Mouse (Mus musculus) c-Kit-positive CD71-positive TER-119-negative erythroid progenitor cells, embryonic 14.5 days (primary cell): Measurements from ENCODE around the gene Ctnnal1.

Source experiments
- DNase-seq: peaks from one replicate; pipeline ENCODE4 v3.0.0-alpha.2; 2013; ENCODE audit warnings: low read depth

Gene Ctnnal1

DNA sequence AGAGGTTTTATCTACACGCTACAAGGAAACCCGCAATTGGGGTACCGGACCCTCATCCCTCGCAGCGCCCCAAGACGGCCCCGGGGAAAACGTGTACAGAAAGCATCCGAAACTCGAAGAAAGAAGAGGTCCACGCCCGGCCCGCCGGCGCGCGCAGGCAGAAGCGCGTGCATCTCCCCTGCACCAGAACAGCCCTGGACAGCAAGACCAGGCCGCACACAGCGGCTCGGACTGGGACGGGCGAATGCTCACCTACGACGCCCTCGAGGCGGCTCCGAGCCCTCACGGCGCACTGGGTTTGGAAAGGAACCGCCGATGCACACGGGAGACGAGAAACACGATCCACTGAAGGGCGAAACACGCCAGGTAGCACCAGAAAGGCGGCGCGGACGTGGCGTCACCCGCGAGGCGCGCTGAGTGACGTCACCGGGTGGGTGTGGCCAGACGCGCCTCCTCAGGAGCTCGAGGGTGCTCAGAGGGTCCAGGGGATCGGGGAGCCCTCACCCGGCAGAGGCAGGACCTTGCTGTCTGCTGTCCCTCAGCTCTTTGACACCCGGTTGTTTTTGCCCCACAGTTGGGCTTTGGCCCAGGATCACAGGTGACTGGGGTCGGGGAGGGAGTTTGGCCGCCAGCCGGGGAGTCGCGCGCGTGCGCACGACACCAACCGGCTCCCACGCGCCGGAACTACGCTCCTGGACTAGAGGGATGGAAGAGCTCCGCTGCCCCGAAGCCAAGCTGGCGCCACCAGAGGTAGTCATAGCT is 62.9 kb downstream of the Ctnnal1 start, which contains the start of the genes Elp1 and Fam206a:
TSS of gene Elp1 (minus strand) at position 425 of the 762 bp plus-strand sequence.
TSS of gene Fam206a (plus strand) at position 439 of the 762 bp plus-strand sequence.
- peak; percentile 80 for DNase-seq

DNA sequence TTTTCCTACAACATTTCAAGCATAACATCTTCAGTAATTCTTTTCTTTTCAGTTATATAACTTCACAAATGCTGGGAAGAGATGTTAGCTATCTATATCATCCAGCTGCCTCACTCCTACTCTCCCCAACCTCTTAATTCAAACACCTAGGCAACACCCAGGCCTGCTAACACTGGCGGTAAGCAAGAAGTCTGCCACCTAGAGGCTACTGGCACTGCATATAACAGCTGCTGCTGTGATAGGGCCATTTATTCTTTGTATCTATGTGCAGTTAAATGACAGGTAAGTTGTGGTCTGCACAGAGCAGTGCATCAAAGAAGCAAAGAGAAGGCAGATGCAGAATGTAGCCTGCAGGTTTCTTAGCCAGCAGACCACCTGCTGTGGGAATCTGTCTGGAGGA is 73.6 kb downstream of the Ctnnal1 start:
- DNase-seq, result no peak

DNA sequence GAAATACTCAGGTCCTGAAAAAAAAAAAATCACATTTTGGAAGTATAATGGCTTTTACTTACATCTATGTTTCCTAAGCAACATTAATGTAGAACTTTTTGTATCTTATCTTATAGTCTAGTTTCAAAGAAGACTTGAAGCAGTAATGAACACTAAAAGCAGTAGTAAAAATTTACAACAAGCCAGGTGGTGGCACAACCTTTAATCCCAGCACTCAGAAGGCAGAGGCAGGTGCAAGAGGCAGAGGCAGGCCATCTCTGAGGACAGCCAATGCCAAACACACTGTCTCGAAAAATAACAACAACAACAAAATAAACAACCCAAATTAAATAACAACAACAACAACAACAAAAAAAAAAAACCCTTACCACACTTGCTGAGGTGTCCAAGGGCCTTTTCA is 93.9 kb downstream of the Ctnnal1 start:
- DNase-seq, result no peak

DNA sequence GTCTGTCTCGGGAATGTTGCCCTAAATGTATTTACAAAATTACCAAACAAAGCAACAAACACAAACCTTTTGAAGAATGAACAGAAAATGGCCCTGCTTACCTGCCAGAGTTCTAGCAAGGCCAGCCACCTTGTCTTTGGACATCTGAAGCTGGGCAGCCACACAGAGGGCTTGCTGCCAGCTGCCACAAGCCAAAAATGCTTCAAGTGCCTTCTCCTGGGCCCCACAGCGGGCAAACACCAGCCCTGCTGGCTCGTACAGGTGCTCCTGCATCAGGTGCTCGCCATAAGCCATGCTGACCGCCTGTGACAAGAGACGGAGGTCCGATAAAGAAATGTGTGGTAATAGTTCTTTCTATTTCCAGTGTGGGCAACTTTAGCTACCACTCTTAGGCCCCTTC is 96.1 kb downstream of the Ctnnal1 start:
- DNase-seq, result no peak

DNA sequence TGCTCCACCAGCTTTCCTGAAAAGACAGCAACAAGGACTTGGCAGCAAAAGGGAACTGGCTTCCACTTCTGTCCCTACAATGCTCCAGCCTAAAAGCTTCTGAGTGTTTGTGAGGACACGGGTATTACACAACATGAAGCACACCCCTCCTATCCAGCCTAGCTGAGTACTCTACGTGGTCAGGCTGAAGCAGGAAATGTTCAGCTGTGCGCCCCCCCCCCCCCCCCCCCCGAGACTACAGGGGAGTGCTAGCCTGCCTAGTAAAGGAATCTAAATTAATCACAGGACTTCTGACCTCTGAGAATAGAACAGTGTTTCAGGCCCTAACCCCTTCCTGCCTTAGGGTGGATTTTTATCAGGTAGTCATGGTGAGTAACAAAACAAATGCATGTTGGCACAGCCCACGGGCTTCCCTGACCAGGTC is 97.1 kb downstream of the Ctnnal1 start:
- DNase-seq, result no peak
